Mouse (Mus musculus) liver (tissue): Measurements from ENCODE around the gene Limch1.

Source experiments
- DNase-seq: peaks from one replicate; pipeline ENCODE4 v3.0.0-alpha.2; 2020; ENCODE audit warnings: mixed read lengths

Gene Limch1

DNA sequence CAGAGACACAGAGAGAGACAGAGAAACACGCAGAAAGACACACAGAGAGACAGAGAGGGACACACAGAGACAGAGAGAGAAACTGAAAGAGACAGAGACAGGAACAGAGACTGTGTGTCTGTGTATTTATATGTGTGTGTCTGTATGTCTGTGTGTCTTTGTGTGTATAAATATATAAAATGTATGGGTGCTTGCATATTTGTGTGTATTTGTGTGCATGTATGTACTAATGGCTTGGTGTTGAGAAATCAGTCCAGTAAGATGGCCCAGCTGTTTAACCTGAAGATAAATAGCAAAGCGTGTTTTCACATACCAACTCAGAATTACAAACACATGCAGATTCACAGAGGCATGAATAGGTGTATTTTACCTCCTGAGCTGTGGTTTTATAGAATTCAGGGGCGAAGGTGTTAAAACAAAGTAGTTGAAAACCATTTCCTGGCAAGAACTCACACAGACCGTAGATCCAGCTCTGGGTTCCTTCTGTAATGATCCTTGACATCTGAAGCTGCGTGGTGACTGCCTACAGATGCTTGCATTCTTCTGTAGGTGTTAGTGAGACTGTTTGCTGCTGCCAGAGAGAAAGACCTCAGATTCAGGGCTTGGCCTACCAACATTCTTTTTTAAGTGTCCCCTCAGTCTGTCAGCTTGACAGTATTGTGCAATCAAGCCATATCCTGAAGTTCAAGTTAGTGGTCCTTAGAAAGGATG lies 140.9 kb downstream of the Limch1 start:
- no peak for DNase-seq

DNA sequence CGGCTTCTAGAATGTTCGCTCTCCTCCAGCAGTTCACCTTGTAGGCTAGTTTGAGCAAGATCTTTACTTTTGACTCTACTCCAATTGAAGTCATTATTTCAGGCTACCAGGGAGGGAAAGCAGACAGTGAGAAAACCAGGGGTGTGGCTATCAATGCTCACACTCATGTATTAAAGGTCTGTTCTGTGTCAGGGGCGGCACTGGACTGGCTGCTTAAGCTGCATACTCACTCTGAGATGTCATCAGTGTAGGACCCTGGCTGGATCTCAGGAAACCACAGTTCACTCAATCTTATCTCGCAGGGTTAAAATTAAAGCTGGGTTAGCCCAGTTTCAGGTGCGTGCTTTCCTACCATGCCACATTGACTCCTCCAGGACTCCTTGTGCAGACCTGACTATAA lies 142.4 kb downstream of the Limch1 start:
- DNase-seq: no peak

DNA sequence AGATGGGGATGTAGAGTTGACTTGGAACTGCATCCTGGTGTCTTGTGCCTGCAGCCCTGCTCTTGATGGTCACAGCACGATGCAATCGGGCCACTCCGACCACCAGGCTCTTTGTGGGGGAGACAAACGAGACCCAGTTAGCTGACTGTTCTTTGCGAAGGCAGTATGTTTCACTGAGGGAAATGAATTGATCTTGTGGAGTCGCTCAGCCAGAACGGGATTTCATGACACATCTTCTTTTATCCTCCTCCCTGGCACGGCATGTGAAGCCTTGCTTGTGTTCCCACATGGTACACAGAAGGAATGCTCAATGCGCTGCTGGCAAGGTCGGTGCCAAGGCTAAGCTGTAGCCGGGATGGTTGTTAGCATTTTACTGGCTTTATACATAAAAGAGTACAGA lies 143.7 kb downstream of the Limch1 start:
- DNase-seq: no peak

DNA sequence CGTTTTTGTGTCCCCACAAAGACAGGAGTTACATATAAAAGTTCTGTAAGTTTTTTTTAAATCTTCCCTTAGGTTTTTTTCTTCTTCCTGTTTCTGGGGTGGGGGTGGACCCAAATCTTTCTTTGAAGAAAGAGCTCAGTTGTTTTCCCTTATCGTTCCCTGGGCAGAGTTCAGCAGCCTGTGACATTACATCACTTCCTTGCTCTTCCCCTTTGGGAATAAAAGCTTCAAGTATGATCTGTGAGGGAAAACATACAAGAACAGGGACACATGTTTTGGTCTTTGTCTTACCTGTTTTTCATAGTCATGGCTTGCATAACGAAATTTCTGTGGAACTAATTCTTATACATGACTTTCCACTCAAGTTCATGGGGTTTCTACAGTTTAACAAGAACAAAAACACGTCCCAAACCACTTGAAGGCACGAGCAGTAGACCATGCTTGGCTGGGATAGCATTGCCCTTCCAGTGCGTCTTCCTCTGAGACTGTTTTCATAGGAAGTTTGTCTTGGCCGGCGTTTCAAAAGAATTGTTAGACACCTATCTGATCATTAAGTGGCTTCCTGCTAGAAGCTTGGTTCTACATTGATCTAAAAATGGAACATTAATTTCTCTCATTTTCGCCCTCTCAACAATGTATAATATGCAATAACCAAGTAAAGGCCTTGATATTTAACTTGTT lies 150.0 kb downstream of the Limch1 start:
- DNase-seq: no peak

DNA sequence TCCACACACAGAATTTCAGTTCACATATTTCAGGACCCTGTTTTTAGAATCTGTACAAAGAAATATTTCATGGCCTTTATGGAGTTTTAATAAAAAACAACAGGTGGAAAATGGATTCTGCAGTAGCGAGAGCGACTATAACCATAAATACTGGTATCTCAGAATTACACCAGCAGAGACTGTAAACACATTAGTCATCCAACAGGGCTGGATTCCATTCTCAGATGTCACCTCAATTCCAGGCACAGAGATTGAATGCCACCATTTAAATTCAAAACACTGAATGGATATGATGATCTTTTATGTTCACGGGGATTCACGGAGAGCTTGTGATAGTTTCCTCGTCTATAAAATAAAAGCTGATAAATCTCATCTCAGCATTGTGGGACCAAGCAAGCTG lies 152.0 kb downstream of the Limch1 start:
- DNase-seq: no peak

DNA sequence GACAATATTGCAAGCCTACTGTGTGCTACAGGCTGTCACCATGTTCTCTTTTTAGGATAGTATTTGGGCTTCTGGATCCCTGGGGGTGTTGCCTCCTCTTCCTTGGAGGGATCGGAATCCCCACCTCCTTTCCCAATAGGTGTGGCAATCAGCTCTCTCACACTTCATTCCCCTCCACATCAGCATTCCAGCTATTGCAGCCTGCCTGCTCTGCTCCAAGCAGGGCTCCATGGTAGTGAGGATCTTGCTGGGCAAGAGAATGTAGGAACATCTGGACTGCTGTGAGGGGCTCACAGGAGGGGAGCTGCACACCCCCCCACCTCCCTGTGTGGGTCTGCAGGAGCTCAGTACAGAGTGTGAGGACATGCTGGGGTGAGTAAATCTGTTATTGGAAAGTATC lies 152.6 kb downstream of the Limch1 start:
- DNase-seq: no peak

DNA sequence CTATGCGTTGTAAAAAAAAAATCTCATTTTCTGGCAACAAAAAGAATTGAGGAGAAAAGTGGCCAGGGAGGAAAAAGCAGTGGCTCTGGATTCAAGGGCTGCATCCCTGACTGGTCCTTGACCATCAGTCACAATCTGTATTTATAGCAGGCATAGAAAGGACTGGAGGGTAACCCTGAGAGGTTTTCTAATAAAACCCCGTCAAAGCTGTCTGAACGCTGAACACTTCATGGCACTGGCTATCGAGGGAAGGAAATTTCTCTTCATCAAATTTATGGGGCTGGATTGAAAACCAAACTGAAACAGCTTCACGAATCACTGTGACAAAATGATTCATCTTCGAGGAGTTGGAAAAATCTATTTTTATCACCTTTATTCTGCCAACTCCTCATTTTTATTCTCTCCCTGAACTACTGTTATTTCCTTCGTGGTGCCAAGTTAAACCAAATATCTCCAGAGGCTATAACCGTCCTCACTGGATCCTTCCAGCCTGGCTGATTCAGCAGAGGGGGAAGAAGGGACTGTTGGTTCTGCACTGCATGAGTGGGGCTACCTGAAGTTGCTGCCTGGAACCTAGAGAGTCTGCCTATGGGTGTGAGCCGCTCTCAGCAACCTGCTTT lies 153.3 kb downstream of the Limch1 start:
- DNase-seq: no peak

DNA sequence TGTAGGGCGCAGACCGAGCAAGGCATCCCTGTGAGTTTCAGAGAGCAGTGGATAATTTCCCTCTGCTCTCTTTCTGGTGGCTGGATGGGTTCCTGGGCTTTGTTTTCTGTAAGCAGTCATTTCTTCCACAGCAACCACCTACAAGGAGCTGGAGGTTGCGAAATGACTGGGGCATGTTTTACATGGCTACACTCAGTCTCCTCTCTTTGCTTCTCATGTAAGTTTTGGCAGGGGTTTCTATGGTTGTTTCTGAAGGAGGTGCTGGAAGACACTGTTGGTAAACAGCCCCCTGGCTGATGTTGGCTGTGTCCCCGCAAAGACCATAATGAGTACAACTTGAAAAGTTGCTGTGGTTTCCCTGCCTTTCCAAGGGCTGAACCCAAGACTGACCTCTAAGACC lies 155.5 kb downstream of the Limch1 start:
- DNase-seq: no peak

DNA sequence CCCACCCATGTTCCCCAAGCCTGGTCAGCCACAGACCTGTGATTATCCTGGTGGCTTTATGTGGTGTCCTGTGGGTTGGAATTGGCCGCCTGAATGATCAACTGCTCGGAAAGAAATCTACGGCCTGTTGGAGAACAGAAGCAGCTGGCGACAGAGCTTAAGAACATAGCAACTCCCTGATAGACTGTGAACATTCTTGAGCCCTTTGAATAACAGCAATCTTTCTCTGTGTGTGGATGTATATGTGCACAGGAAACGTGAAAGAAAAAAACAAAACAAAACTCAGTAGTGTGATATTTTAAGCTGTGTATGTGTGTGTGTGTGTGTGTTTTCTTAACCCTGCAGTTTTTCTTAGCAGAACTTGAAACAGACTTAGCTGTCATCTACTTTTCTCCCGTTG lies 159.2 kb downstream of the Limch1 start:
- no peak for DNase-seq

DNA sequence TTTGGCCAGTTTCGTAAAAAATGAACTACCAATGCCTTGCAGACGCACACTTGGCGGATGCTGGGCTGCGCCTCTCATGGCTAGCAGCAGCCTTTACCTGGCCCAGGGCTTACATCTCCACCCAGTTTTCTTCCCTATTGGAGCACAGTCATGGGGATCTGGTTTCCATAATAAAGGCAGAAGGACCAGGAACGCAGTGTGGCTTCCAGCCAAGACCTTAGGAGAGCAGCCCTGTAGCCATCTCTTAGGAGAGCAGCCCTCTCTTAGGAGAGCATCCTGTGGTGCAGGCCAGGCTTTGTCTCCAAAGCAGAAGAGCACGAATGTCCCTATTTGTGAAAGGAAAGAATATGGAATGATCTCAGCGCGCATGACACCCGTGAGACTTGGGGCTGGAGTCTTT lies 163.3 kb downstream of the Limch1 start:
- DNase-seq: no peak

DNA sequence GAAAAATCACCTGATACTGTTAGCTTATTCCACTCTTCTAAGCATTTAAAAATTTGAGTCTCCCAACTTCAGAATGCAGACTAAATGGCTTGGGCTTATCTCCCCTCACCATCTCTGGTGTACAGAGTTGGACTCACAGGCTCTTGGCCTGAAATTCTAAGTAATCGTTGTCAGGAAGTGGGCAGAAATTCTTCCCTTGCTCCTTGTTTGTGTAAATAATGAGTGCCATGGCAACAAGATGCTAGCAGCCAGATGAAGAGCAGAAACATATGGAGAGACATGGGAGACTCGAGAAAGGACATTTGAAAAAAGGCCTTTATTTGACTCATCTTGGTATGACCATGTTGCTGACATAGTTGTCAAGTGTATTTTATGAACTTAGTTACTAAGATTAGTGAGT lies 164.3 kb downstream of the Limch1 start:
- no peak for DNase-seq

DNA sequence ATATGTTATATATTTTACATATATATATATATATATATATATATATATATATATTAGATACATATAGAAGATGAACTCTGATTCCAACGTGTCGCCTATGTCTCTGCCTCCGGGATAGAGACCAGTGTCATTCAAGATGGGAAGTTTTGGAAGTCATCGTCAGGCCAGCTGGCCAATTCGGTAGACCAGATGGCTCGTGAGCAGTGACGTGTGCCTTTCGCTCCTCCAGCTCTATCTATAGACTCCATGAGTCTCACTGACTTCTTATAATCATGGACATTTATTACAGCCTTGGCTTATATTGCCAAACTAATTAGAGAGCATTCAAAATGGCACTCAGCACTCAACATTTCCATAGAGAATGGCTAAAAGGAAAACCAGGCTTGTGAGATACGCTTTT lies 165.0 kb downstream of the Limch1 start:
- no peak for DNase-seq

DNA sequence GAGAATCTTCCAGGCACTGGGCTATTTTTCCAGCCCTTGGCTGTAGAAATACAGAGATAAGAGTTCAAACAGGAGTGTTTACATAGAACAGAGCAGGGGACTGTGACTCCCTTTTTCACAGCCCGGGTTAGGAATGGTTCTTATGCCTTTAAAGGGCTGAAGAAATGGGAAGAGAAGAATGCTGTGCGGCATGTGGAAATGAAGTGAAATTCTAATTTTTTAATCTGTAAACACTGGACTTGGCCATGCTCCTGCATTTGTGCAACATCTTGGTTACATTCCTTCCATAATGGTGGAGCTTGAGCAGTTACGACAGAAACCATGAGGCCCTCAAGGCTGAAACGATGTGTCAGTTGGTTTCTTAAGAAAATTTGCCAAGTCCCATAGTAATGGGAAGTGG lies 165.4 kb downstream of the Limch1 start:
- DNase-seq: no peak

DNA sequence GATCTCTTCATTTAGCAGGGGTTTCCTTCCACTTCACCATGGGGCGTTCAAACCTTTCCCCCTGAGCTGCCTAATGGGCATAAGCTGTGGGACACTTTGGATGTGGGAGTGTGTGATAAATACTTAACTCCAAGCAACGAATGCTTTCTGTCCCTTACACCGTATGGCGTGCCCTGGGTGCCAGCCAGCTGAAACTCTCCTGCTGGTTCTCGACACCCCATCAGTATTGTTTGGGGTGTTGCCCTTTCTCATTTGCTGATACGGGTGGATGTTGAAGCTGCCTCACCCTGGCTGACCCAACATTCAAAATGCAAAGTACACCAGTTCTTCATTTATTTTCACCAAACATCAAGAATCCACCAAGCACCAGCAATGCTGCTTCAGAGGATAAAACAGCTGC lies 168.2 kb downstream of the Limch1 start:
- no peak for DNase-seq

DNA sequence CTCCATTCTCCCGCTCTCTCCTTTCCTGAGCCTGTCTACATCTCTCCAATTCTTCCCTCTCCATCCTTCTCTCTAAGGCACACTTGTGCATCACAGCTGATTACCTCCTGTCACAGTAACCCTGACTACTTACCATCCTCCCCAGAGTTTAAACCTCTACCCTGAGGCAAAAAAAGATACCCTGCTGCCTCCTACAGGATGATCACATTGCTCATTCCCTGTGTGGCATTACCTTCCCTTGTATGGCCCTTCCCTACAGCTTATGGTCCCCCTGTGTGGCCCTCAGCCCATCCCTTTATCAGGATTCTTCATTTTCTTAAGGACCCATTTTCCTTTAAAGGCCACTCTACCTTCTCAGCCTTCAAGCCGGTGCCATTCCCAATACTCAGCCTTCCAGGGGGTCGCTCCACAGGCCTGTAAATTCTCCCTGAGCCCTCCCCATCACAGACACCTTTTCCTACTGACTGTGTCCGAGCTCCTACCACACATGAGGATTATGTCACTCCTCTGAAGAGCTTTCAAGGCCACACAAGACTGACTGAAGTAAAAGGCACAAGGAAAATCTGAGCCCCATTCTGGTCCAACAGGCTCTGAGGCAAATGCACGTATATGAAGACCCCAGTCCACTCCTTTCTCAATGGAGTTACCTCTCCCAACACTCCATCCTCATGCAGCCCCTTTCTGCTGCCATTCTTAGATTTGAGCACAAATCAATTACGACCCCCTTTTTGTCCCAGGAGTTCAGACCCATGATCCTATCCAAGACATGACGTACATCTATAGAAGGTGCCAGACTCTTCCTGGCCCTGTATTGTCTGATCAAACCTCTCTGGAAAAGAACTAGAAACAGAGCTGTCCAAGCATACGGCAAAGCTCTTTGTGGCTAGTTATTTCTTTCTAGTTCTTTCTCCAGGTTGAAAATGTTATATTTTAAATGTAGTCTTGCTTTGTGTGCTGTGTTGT lies 172.0 kb downstream of the Limch1 start:
- DNase-seq: no peak

DNA sequence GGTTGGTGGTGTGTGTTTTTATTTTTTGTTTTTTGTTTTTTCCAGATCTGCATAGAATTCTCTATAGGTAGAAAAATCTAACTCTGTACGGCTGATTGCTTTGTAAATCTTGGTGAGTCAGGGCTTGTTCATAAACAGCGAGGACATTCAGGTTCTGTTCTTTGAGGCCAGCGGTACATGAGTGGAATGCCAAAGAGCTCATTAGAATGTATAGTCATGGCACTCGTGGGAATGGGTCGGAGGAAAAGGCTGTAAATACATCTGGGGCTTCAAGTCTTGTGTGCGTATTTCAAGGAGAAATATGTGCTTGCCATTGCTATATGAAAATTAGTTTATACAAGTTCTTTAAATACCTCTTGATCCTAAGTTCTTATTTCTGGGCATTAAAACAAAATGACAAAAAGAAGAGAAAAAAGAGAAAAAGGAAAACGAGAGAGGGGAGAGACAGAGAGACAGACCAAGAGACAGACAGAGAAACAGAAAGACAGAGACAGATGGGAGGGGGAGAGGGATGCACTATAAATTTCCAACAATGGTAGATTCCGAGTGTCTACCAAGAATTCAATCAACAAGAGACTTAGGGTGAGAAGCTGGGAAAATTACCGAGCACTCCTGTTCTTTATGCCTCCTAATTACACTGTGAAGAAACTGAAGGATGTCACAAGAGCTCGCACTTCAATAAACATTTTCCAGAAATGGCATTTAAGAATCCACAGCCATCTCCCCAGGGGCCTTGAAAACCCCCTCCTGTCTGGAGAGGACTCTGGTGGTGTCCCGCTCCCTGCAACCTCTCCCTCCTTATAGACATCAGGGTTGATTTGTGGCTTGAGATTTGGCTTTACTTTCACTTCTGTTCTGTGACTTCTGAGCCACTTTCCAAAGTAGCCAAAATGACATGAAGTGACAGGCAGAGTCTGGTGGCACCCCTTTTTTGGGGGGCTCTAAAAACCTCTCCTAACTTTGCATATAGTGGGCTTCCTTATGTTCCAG lies 173.0 kb downstream of the Limch1 start:
- no peak for DNase-seq

DNA sequence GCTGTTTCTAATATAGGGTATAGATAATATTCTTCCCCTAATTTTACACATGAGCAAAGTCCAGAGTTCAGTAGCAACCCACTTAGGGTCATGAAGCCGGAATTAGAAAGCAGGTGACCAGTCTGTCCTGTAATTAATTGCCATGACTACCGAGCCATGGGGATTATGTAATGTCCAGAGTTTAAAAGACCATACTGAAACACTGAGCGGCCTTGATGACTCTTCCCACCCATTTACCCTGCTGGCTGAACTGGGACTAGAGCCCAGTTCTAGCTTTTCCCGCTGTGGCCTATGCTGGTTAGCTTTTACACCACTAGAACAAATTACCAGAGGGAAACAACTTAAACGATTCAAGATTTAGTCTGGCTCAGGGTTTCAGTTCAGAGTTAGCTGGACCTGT lies 177.0 kb downstream of the Limch1 start:
- DNase-seq: no peak

DNA sequence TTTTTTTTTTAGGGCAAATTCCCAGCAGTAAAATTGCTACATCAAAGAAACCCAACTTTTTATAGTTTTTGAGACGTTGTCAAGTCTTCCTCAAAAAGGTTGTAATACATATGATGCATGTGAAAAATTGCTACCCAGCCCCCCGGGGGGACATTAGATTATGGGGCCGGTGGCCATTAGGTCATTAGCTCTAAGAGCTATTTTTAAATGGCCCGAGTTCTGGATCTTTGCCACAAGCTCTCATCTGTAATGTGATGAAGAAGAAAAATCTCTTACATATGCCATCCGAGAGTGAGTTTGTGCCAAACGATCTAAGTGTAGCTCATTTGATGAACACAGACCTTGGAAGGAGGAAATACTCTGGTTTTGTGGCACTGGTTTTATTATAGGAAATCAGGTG lies 183.7 kb downstream of the Limch1 start:
- no peak for DNase-seq

DNA sequence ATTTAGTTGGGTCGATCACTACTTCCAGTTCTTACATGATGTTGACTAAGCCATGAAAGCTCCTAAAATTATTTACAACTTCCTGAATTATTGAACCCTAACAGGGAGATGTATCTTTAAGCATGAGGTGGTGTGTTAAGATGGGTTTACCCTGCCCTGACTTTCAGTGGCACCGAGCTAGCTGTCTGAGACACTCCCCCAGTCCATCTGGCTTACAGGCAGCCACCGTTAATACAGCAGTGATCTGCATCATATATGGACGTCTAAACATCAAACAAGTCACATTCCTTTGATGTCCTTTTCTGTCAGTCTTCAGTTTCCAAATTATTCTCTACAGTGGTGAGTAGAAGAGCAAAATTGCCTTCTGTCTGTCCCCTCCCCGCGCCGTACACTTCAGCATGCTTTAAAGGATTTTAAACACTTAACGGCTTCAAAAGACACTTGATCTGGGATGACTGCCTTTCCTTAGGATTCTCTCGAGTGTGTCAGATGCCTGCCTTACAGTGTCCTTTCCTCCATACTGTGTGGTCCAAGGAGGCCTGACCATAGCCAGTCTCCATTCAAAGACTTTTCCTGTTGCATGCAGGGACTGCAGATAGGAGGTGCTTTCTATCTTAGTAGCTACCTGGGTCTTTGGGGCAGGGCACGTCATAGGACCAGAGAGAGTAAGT lies 187.6 kb downstream of the Limch1 start:
- no peak for DNase-seq

DNA sequence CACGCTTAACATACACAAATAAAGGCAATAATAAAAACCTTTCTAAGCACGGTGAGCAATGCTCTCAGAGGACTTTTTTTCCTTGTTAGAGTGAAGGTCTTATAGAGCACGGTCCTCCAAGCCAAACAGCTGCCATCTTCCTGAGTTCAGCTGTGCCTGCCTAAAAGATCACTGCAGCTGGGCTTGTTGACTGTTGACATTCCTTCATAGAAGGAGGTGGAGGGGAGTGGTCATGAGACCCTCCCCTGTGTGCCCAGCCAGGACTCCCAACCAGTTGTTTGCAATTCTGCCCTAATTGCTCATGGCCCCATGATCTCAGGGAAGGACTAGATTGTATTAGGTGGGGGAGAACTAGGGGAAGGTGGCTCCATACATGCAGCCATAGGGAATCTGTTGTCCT lies 189.0 kb downstream of the Limch1 start:
- no peak for DNase-seq

DNA sequence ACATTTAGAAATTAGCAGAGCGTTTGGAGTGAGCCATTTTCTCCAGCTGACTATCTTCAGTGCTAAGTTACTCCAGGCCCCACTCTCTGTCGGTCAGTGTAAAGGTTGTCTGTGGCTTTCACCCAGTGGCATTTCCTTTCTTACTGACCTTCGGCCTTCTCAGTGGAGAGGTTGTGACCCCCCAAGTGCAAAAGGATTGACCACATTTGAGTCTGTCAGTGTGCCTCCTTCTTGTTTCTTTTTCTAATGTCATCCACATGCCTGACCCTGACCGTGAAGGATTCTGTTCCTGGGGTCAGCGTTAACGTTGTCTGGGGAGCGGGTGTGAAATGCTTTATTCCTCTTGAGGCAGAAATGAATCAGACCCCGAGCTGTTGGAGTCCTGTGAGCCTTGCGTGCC lies 191.7 kb downstream of the Limch1 start:
- no peak for DNase-seq
